ENCODE assay signal across 8 mouse cellular contexts in genomic region chrX:170674885-170675876, GRCm38 (mm10). TPM values are rescaled to one million over a fixed set of nuclear protein-coding genes. Genes with fewer than 3 reads are reported as not detected.
DNase-seq lines count a peak whose midpoint lies in the region; ATAC-seq lines count a peak whose summit lies in the region.

No protein-coding gene starts in this region.

- H3K4me1 ChIP-seq in embryonic facial prominence, embryonic 11.5 days (ENCODE audit: control insufficient read depth, insufficient read depth, low read length) = no peaks in the 10 kb centered on the region
- no peaks in the 10 kb centered on the region for H3K4me1 ChIP-seq in embryonic facial prominence, embryonic 10.5 days
- no peaks in the 10 kb centered on the region for H3K4me1 ChIP-seq in intestine, embryonic 15.5 days (replicated peaks)
- no peaks in the 10 kb centered on the region for H3K4me1 ChIP-seq in neural tube, embryonic 13.5 days (replicated peaks)

- DNase-seq in embryonic facial prominence, embryonic 11.5 days (ENCODE audit: low spot score) = peak; percentile 21
- no peak for DNase-seq in embryonic facial prominence, embryonic 10.5 days (ENCODE audit: low spot score)
- peak; percentile 1 for DNase-seq in ovary, adult 18-20 months (ENCODE audit: low spot score)
- DNase-seq in ovary, postnatal 14 days (ENCODE audit: low spot score) = no peak
- DNase-seq in cerebellum, postnatal 10 days = peak; percentile 46 to 49
- no peak for DNase-seq in left cerebral cortex, postnatal 4 days

- no peak overlapping the region for H3K4me2 ChIP-seq in embryonic facial prominence, embryonic 11.5 days (ENCODE audit: low read depth, low read length)
- no peak overlapping the region for H3K4me2 ChIP-seq in intestine, embryonic 15.5 days (replicated peaks)
- no peak overlapping the region for H3K4me2 ChIP-seq in neural tube, embryonic 13.5 days

- intact Hi-C loops in left cerebral cortex, postnatal 4 days (cut with DNase I) = no loop called here

- H3K27ac ChIP-seq in embryonic facial prominence, embryonic 11.5 days (replicated peaks; ENCODE audit: low read depth, low read length) = no peak overlapping the region
- no peak overlapping the region for H3K27ac ChIP-seq in embryonic facial prominence, embryonic 10.5 days (replicated peaks)
- H3K27ac ChIP-seq in intestine, embryonic 15.5 days = no peak overlapping the region
- H3K27ac ChIP-seq in neural tube, embryonic 13.5 days (replicated peaks) = no peak overlapping the region

- H3K9ac ChIP-seq in embryonic facial prominence, embryonic 11.5 days (replicated peaks; ENCODE audit: low read length) = no peak overlapping the region
- no peak overlapping the region for H3K9ac ChIP-seq in intestine, embryonic 15.5 days
- H3K9ac ChIP-seq in neural tube, embryonic 13.5 days = no peak overlapping the region

- peak overlapping the region; percentile 12; the same call in 1 of the 2 replicates for H3K4me3 ChIP-seq in embryonic facial prominence, embryonic 11.5 days (ENCODE audit: low read depth, low read length)
- no peak overlapping the region; the same call in 1 of the 2 replicates for H3K4me3 ChIP-seq in embryonic facial prominence, embryonic 10.5 days
- 0 out of 2 replicates have a peak overlapping the region, but pooled peaks have one; percentile 12 for H3K4me3 ChIP-seq in intestine, embryonic 15.5 days (replicated peaks)
- no peak overlapping the region for H3K4me3 ChIP-seq in neural tube, embryonic 13.5 days

- no peaks in the 10 kb centered on the region for H3K27me3 ChIP-seq in embryonic facial prominence, embryonic 11.5 days (ENCODE audit: control insufficient read depth, insufficient read depth, low read length)
- no peaks in the 10 kb centered on the region for H3K27me3 ChIP-seq in embryonic facial prominence, embryonic 10.5 days (replicated peaks; ENCODE audit: low read depth, poor library complexity, severe bottlenecking)
- H3K27me3 ChIP-seq in intestine, embryonic 15.5 days (replicated peaks) = no peaks in the 10 kb centered on the region
- H3K27me3 ChIP-seq in neural tube, embryonic 13.5 days = no peaks in the 10 kb centered on the region

- H3K36me3 ChIP-seq in embryonic facial prominence, embryonic 11.5 days (replicated peaks; ENCODE audit: control insufficient read depth, insufficient read depth, low read depth, low read length) = peaks cover 6% of the 10 kb centered on the region; the same call in 1 of the 2 replicates
- peaks cover 51% of the 10 kb centered on the region for H3K36me3 ChIP-seq in embryonic facial prominence, embryonic 10.5 days (replicated peaks)
- H3K36me3 ChIP-seq in intestine, embryonic 15.5 days = peaks cover 6% of the 10 kb centered on the region
- H3K36me3 ChIP-seq in neural tube, embryonic 13.5 days = peaks cover 35% of the 10 kb centered on the region

- WGBS in embryonic facial prominence, embryonic 11.5 days = 90% methylated on average over 39 of the region's 39 CpGs
- 86% methylated on average over 39 of the region's 39 CpGs for WGBS in embryonic facial prominence, embryonic 10.5 days
- 76% methylated on average over 39 of the region's 39 CpGs for WGBS in intestine, embryonic 15.5 days
- 86% methylated on average over 38 of the region's 39 CpGs for WGBS in neural tube, embryonic 13.5 days

- peaks cover 45% of the 10 kb centered on the region for H3K9me3 ChIP-seq in embryonic facial prominence, embryonic 11.5 days (replicated peaks; ENCODE audit: control insufficient read depth, low read length)
- peaks cover 55% of the 10 kb centered on the region for H3K9me3 ChIP-seq in embryonic facial prominence, embryonic 10.5 days
- H3K9me3 ChIP-seq in intestine, embryonic 15.5 days = peaks cover 34% of the 10 kb centered on the region
- peaks cover 47% of the 10 kb centered on the region for H3K9me3 ChIP-seq in neural tube, embryonic 13.5 days

- ATAC-seq in embryonic facial prominence, embryonic 11.5 days (replicated peaks; ENCODE audit: insufficient number of reproducible peaks, low FRiP score, low TSS enrichment, low read depth) = no peak
- peak; percentile 57 for ATAC-seq in intestine, embryonic 15.5 days
- peak; percentile 48; the same call in 1 of the 2 replicates for ATAC-seq in neural tube, embryonic 13.5 days (ENCODE audit: low read depth)

RNA-seq across cellular contexts. Expression of gene Asmt, which starts 2.7 kb away (rescaled TPM):
- not detected in 2 replicates for polyA plus RNA-seq in embryonic facial prominence, embryonic 11.5 days (2014; fragmentation: Nextera tagmentation; extraction: Ambion mirVana)
- not detected in 2 replicates for polyA plus RNA-seq in embryonic facial prominence, embryonic 10.5 days (2016; fragmentation: Nextera tagmentation; extraction: Ambion mirVana)
- polyA plus RNA-seq in intestine, embryonic 15.5 days (2015; fragmentation: Nextera tagmentation; extraction: Ambion mirVana) = not detected in 2 replicates
- not detected in 2 replicates for polyA plus RNA-seq in neural tube, embryonic 13.5 days (2015; fragmentation: Nextera tagmentation; extraction: Ambion mirVana)
- not detected for total RNA-seq in left cerebral cortex, postnatal 4 days (2021)

Comparison
In these comparisons a context has a peak if more than half of its experiments do, and no peak if none do; other contexts are left out.
1. DNase-seq: peak in embryonic facial prominence, embryonic 11.5 days (single experiment), ovary, adult 18-20 months (single experiment) and cerebellum, postnatal 10 days (2 of 2); none in embryonic facial prominence, embryonic 10.5 days (single experiment), ovary, postnatal 14 days (single experiment) and left cerebral cortex, postnatal 4 days (single experiment).
2. H3K4me3 ChIP-seq: peak in embryonic facial prominence, embryonic 11.5 days (single experiment) and intestine, embryonic 15.5 days (single experiment); none in embryonic facial prominence, embryonic 10.5 days (single experiment) and neural tube, embryonic 13.5 days (single experiment).